Mouse (Mus musculus) 3T3-L1 (cell line): Measurements from ENCODE around the gene Lmf2.

ENCODE experiments used
- DNase-seq: peaks from one replicate; pipeline ENCODE4 v3.0.0-alpha.2; 2015; ENCODE audit warnings: low read depth, low spot score

Gene Lmf2

DNA sequence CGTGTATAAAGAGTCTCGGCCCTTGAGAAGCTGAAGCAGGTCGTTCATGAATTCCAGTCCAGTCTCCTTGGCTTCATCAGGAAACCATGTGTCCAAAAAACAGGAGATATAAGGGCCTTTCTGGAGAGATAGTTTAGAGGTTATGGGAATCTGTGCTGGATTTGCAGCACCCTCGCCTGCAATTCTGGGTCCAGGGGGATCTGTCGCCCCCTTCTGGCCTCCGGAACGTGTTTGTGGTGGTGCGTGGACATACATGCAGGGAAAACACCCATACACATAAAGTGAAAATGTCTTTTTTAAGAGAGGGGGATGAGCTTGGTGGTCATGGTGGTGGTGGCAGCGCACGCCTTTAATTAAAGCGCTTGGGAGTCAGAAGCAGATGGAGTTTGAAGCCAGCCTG lies 39.3 kb downstream of the Lmf2 start:
- DNase-seq = peak; percentile 41

GRCm38 (mm10) chr15:89315190-89315731 lies 40.2 kb downstream of the Lmf2 start, which contains the start of gene Sbf1:
TSS of gene Sbf1 (minus strand) at chr15:89315311.
- DNase-seq = peak; percentile 97

DNA sequence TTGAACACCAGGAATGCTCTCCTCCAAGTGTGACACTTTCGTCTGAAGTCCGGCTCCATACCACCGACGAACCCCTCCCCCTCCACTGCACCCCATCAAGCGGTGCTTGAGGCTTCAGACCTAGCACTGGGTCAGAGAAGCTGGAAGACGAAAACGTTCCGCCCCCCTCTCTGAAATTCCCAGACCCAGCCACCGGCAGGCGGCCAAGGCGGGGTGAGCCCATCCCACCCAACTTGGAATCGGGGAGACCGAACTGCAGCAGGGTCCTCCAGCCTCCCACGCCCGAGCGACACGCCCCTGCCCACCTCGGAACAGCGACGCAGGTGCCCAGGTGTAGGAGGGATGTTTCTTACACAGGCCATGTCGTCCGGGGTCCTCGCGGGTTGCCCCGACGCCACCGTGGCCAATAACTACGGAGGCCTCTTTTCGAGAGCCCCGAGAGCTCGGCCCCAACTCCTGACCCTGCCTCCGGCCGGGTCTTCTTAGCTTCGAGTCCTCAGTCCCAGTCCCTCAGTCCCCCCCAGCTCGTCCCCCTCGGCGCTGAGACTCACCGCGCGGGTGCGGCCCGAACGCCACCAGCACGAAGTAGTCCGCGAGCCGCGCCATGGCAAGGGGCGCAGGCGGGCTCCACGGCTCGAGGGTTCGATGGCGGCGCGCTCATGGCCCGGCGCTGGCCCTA lies 40.8 kb downstream of the Lmf2 start:
- DNase-seq = peak; percentile 17

- no peak for DNase-seq
These were observed 41.4 kb downstream of the Lmf2 start for GRCm38 (mm10) chr15:89314107-89314506.

GRCm38 (mm10) chr15:89313359-89313758 lies 42.1 kb downstream of the Lmf2 start:
- DNase-seq = no peak

DNA sequence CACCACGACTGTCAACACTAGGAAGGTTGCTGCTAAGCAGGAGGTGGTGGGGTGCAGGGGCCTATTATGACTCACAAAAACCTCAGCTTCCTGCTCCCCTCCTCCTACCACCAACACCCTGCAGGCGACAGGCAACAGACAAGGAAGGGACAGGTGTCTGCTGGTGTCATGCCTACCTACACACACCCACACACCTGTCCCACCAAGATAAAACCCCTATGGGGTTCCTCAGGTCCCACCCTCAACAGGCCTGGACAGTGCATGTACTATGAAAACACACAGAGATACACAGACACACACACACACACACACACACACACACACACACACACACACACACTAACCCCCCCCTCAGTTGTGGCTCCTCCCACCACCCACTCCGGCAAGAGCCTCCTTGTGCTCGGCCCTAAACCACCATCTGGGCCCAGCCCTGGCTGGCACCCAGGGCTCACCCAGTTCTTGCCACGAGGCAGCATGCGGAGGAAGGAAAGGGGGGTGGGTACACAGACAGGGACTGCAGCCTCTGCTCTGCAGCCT lies 45.4 kb downstream of the Lmf2 start:
- peak; percentile 43 for DNase-seq

DNA sequence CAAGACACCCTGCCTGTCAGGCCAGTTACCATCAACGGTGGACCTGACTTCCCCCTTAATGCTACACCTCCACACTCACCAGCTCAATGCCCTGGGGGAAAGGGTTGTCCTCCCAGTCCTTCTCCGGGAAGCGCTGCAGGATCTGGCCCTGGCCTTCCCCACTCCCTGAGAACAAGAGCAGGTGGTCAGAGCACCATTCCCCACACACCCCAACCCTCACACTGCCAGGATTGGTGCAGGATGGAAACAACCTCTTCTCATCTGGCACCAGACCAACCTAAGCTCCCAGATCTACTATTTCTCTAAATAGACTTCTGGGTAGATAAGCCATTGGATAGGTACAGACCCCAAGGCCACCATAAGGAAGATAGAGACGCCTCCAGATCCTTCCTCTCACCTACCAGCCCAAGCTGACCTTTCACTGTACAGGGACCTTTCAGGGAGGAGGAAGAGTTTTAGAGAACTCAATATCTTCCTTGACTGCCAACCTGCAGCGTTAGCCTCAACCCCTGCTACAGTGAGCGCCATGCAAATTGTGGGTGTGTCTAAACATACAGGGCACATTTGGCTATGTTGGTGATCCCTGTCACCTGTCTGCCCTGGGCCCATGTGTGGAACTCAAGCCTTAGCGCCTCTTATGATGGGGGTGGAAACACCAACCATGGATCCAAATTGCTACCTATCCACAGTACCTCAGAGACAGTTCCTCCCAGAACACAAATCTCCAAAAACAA lies 46.9 kb downstream of the Lmf2 start:
- no peak for DNase-seq

- DNase-seq = no peak
These were observed 48.0 kb downstream of the Lmf2 start for GRCm38 (mm10) chr15:89307461-89307860.

DNA sequence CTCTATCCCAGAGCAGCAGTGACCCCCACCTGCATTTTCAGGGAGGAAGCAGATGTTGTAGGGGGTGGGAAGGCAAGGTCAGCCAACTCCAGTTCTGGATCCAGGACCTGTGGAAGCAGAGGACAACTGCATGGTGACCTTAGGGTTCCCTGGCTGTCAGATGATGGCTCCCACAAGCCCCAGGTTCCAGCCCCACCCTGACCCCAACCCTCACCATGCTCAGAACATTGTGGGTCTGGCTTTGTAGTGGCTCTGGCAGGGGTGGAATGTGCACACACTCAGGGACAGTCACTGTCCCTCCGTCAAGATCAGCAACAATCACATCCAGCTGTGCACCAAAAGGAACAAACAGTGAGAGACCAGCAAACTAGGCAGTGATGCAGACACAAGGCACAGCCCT lies 49.5 kb downstream of the Lmf2 start:
- no peak for DNase-seq
